Mouse (Mus musculus) ES-E14 (cell line): Measurements from ENCODE around the gene Creld1. TPM values are rescaled to one million over a fixed set of nuclear protein-coding genes. Genes with fewer than 3 reads are reported as not detected.

Experiments used
- DNase-seq: peaks from one replicate; pipeline ENCODE4 v3.0.0-alpha.2; 2013; ENCODE audit warnings: low read depth, low spot score
- H3K27ac ChIP-seq: 2 replicates; pipeline ENCODE4 v1.5.1; 2012; ENCODE audit warnings: low read depth, mild to moderate bottlenecking, low read length, moderate library complexity, mixed read lengths; ENCODE audit not compliant: poor library complexity, insufficient read depth, severe bottlenecking
- H3K36me3 ChIP-seq: 2 replicates; pipeline ENCODE4 v1.6.1; 2012; ENCODE audit warnings: mild to moderate bottlenecking, low read length, moderate library complexity, mixed read lengths; ENCODE audit not compliant: control insufficient read depth, poor library complexity, insufficient read depth, severe bottlenecking
- H3K4me1 ChIP-seq, 2 experiments: fragments of 150-350 bp in 1 of 2; sonication (generic) in 1 of 2; 2 replicates each; pipeline ENCODE4 v1.6.1; 2012; ENCODE audit warnings: low read length in 2 of 2, mild to moderate bottlenecking in 1 of 2, mixed read lengths in 1 of 2; ENCODE audit not compliant: control insufficient read depth in 2 of 2, insufficient read depth in 2 of 2, poor library complexity in 1 of 2
- H3K4me3 ChIP-seq, 2 experiments: fragments of 150-350 bp in 1 of 2; sonication (generic) in 1 of 2; 2 replicates each; pipeline ENCODE4 v1.5.1; 2012; ENCODE audit warnings: low read length in 2 of 2, low read depth in 1 of 2, mild to moderate bottlenecking in 1 of 2, mixed read lengths in 1 of 2; ENCODE audit not compliant: insufficient read depth in 1 of 2, poor library complexity in 1 of 2, severe bottlenecking in 1 of 2
- H3K9ac ChIP-seq: 2 replicates; pipeline ENCODE4 v1.6.1; 2012; ENCODE audit warnings: low read depth, mild to moderate bottlenecking, low read length, mixed read lengths; ENCODE audit not compliant: poor library complexity, insufficient read depth, severe bottlenecking
- H3K9me3 ChIP-seq: fragments of 150-350 bp; sonication (generic); 2 replicates; pipeline ENCODE4 v1.6.1; 2012; ENCODE audit warnings: low read depth, mild to moderate bottlenecking, low read length; ENCODE audit not compliant: control insufficient read depth, insufficient read depth
- CHD2 ChIP-seq: IDR thresholded peaks from 2 replicates; pipeline ENCODE4 v1.6.1; 2014; ENCODE audit warnings: mild to moderate bottlenecking, low read depth, low read length, inconsistent platforms
- HCFC1 ChIP-seq: IDR thresholded peaks from 2 replicates; pipeline ENCODE4 v1.6.1; 2012; ENCODE audit warnings: low read length, inconsistent platforms, borderline replicate concordance; ENCODE audit not compliant: insufficient read depth
- MAFK ChIP-seq: IDR thresholded peaks from 2 replicates; pipeline ENCODE4 v1.6.1; 2014; ENCODE audit warnings: mild to moderate bottlenecking, low read depth, low read length, inconsistent platforms; ENCODE audit not compliant: insufficient read depth
- ZC3H11A ChIP-seq: IDR thresholded peaks from 2 replicates; pipeline ENCODE4 v1.6.1; 2012; ENCODE audit warnings: low read depth, mild to moderate bottlenecking, inconsistent platforms, low read length, borderline replicate concordance
- ZNF384 ChIP-seq: IDR thresholded peaks from 2 replicates; pipeline ENCODE4 v1.6.1; 2012; ENCODE audit warnings: low read depth, low read length, inconsistent platforms
- in situ Hi-C, 2 experiments: fragments of 600-800 bp; cut with MboI; formaldehyde crosslinking; loops; one replicate each; pipeline ENCODE4 v1.15.1; 2025; ENCODE audit warnings: low sequenced_read_pairs in 2 of 2, inconsistent platforms in 1 of 2; ENCODE audit not compliant: unreplicated experiment in 2 of 2
- total RNA-seq: library from RNA; depleted of rRNA; stranded (reverse); fragments of 300-350 nt; gene quantifications from 2 replicates; pipeline ENCODE4 v1.2.3, GENCODE M21; 2012; rRNA removed

Gene Creld1
- 20.8 and 29.9 TPM in 2 replicates for total RNA-seq

DNA sequence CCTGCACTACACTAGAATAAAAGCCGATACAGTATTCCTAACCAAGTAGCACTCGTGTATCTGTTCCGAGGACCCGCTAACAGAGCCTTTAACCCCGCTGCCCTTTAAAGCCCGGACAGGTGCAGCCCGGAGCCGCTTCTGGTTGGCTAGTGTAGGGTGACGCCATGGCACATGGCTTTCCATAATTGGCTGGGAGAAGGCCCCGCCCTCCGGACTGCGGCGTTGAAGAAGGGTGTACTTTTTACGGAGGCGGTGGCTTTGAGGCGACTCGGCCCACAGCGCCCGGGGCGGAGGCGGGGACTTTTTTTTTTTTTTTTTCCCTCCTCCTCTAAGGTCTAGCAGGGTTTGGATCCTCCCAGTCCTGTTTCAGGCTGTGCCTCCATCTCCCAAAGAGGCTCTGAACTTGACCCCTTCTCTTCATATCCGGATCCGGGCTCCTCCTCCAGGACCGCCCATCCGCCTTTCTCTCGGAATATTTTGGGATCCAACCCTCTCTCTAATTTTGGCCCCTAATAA, at the start of gene Creld1:
Gene Creld1, plus strand, starts transcription at position 198 of the 516 bp plus-strand sequence.
- in situ Hi-C loops, result no loop called here
- TF ChIP-seq CHD2, result no peak
- no peak for TF ChIP-seq ZC3H11A
- TF ChIP-seq ZNF384, result peak; percentile 99
- TF ChIP-seq HCFC1, result no peak
- 0 out of 2 replicates have a peak, but pooled peaks have one; percentile 9 for TF ChIP-seq MAFK

DNA sequence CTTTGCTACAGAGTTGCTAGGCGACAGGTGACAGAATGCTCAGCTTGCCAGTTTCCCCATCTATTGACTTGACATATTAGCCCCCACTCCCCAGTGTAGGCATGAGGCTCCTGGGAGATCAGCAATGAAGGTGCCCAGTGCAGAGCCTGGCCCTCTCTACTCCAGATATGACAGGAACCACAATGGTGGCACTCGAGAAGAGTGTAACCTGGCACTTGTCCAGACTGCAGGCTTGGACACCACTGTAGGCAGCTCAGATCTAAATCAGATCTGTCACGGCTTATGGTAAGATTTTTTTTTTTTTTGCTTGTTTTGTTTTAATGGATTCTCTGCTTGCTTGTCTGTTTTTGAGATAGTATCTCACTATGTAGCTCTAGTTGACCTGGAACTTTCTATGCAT, 49.4 kb upstream of the Creld1 start:
- Histone ChIP-seq H3K4me3 (no peak overlapping the region), H3K36me3 (no peaks in the 10 kb centered on the region), H3K9me3 (no peaks in the 10 kb centered on the region), H3K27ac (no peak overlapping the region), H3K9ac (no peak overlapping the region), H3K4me1 (no peaks in the 10 kb centered on the region)
- in situ Hi-C loops, result no loop called here
- TF ChIP-seq HCFC1, result no peak
- DNase-seq, result no peak

More for the DNA sequence above, at the start of gene Creld1:
- peak within 1 kb of the TSS; percentile 38; the same call in 1 of the 2 replicates for H3K27ac ChIP-seq
- H3K4me1 ChIP-seq, result peaks cover 10 to 16% of the 10 kb centered on the region in 2 experiments
- peak; percentile 99 for DNase-seq
- H3K9me3 ChIP-seq, result no peaks in the 10 kb centered on the region
- peak within 1 kb of the TSS; percentile 69 to 97 for H3K4me3 ChIP-seq
- peak within 1 kb of the TSS; percentile 67 for H3K9ac ChIP-seq
- H3K36me3 ChIP-seq, result no peaks in the 10 kb centered on the region; the same call in 1 of the 2 replicates

DNA sequence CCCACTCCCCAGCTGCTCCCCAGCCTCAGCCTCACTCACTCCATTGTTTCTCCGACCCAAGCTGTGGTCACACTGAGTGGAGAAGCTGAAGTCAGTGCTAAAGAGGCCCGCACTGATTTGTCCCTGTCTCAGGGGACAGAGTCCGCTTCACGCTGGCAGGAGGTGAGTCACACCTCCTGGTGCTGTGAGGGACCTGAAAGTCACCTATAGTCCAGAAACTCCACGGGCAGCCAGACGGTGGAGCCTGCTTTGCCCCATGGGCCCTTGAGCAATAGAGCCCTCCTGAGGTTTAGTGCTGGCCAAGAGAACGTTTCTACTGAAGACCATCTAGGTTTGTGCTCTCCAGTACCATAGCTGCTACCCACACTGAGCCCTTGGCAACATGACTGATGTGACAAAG, 48.4 kb upstream of the Creld1 start:
- no peaks in the 10 kb centered on the region for H3K36me3 ChIP-seq
- no peak overlapping the region for H3K4me3 ChIP-seq
- in situ Hi-C loops, result no loop called here
- H3K27ac ChIP-seq, result no peak overlapping the region
- TF ChIP-seq HCFC1, result no peak
- TF ChIP-seq ZNF384, result no peak
- no peak for TF ChIP-seq ZC3H11A
- no peak for TF ChIP-seq MAFK
- no peak for TF ChIP-seq CHD2
- no peaks in the 10 kb centered on the region for H3K9me3 ChIP-seq
- no peaks in the 10 kb centered on the region for H3K4me1 ChIP-seq
- no peak overlapping the region for H3K9ac ChIP-seq
- no peak for DNase-seq

DNA sequence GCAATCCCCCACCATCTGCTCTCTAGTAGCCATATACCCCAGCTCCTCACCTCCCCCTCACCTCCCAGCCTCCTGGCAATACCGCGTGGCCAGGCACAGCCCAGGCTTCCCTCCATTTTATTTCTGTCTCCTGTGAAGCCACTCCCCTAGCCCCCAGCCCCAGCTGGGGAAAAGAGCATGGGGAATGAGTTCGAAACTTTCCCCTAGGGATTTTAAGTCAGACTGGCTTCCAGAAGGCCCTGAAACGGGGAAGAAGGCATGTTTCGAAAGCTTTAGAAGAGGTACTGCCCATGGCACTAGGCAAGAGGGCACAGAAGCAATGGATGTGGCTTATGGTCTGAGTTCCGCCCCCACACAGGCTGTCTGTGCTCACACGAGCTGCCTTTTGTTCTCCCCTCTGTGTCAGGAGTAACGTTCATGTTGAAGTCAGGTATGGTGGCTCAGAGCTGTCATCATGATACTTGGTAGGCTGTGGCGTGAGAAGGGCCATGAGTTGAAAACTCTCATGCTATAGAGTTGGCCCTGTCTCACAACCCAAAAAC, 47.4 kb upstream of the Creld1 start, which contains the start of gene Cidec:
Gene Cidec, minus strand, starts transcription at position 97 of the 542 bp plus-strand sequence.
- no peak for DNase-seq
- no peak within 1 kb of the TSS for H3K27ac ChIP-seq

DNA sequence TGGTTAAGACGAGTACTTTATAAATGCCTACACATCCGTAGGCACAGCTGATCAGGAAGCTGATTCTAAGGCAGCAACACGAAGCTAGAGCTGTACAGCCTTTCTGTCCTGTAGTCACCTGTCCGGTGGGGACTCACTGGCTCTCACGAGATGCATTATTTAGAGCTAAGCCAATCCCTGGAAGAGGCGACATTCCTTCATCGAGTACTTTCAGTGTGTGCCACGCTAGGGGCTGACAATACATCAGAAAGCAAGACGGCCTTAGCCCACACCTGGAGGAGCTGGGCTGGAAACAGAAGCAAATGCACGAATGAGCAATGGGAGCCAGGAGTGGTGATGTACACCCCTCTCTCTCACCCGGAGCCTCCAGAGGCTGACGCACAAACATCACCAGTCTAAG, 46.0 kb upstream of the Creld1 start:
- H3K27ac ChIP-seq, result no peak overlapping the region
- H3K9me3 ChIP-seq, result no peaks in the 10 kb centered on the region
- no peak overlapping the region for H3K9ac ChIP-seq
- in situ Hi-C loops, result no loop called here
- TF ChIP-seq MAFK (no peak), HCFC1 (no peak), ZC3H11A (no peak), CHD2 (no peak), ZNF384 (no peak)
- no peaks in the 10 kb centered on the region for H3K4me1 ChIP-seq
- H3K36me3 ChIP-seq, result no peaks in the 10 kb centered on the region
- DNase-seq, result no peak
- H3K4me3 ChIP-seq, result no peak overlapping the region

More for the DNA sequence above, 47.4 kb upstream of the Creld1 start, which contains the start of gene Cidec:
- Histone ChIP-seq H3K4me3 (no peak within 1 kb of the TSS), H3K36me3 (no peaks in the 10 kb centered on the region), H3K9me3 (no peaks in the 10 kb centered on the region), H3K9ac (no peak within 1 kb of the TSS), H3K4me1 (no peaks in the 10 kb centered on the region)
- in situ Hi-C loops, result no loop called here
- TF ChIP-seq HCFC1 (no peak), ZNF384 (no peak)
